Mouse (Mus musculus): ENCODE measurements around the gene Xab2. TPM values are rescaled to one million over a fixed set of nuclear protein-coding genes. Genes with fewer than 3 reads are reported as not detected.
A peak's percentile ranks its signal among the peaks of the same experiment; 100 is the strongest.

The Xab2 gene
- polyA plus RNA-seq, 1 experiment from 2014 or later, result 25.7 TPM

GRCm38 (mm10) chr8:3652845-3653244 is 31.7 kb upstream of the Xab2 start:
- Histone ChIP-seq H3K9me3 (replicated peaks; ENCODE audit: control insufficient read depth, low read length) (no peaks in the 10 kb centered on the region), H3K9ac (ENCODE audit: low read depth, low read length) (no peak overlapping the region), H3K36me3 (ENCODE audit: control insufficient read depth, insufficient read depth) (no peaks in the 10 kb centered on the region), H3K4me1 (ENCODE audit: control insufficient read depth, low read depth, low read length) (no peaks in the 10 kb centered on the region), H3K4me3 (ENCODE audit: low read depth, low read length) (no peak overlapping the region), H3K4me2 (ENCODE audit: low read depth, low read length) (no peak overlapping the region), H3K27ac (ENCODE audit: low read length) (no peak overlapping the region), H3K27me3 (ENCODE audit: control insufficient read depth, insufficient read depth, low read depth, low read length) (no peaks in the 10 kb centered on the region)
- WGBS (ENCODE audit: insufficient replicate concordance), result 29% methylated on average over 3 of the region's 3 CpGs
- ATAC-seq (ENCODE audit: low read depth), result no peak

GRCm38 (mm10) chr8:3648990-3649389 is 27.9 kb upstream of the Xab2 start:
- Histone ChIP-seq H3K27ac (ENCODE audit: low read length) (no peak overlapping the region), H3K9ac (ENCODE audit: low read depth, low read length) (no peak overlapping the region), H3K36me3 (ENCODE audit: control insufficient read depth, insufficient read depth) (no peaks in the 10 kb centered on the region), H3K4me1 (ENCODE audit: control insufficient read depth, low read depth, low read length) (no peaks in the 10 kb centered on the region; the same call in 1 of the 2 replicates), H3K27me3 (ENCODE audit: control insufficient read depth, insufficient read depth, low read depth, low read length) (no peaks in the 10 kb centered on the region), H3K9me3 (replicated peaks; ENCODE audit: control insufficient read depth, low read length) (no peaks in the 10 kb centered on the region), H3K4me3 (ENCODE audit: low read depth, low read length) (no peak overlapping the region), H3K4me2 (ENCODE audit: low read depth, low read length) (peak overlapping the region; percentile 10; the same call in 1 of the 2 replicates)
- WGBS (ENCODE audit: insufficient replicate concordance), result 33% methylated on average over 1 of the region's 1 CpGs
- ATAC-seq (ENCODE audit: low read depth), result no peak

GRCm38 (mm10) chr8:3648268-3648667 is 27.2 kb upstream of the Xab2 start:
- Histone ChIP-seq H3K9me3 (replicated peaks; ENCODE audit: control insufficient read depth, low read length) (no peaks in the 10 kb centered on the region), H3K4me1 (ENCODE audit: control insufficient read depth, low read depth, low read length) (no peaks in the 10 kb centered on the region; the same call in 1 of the 2 replicates), H3K4me2 (ENCODE audit: low read depth, low read length) (no peak overlapping the region), H3K27me3 (ENCODE audit: control insufficient read depth, insufficient read depth, low read depth, low read length) (no peaks in the 10 kb centered on the region), H3K9ac (ENCODE audit: low read depth, low read length) (no peak overlapping the region), H3K27ac (ENCODE audit: low read length) (peak overlapping the region; percentile 37; the same call in 1 of the 2 replicates), H3K4me3 (ENCODE audit: low read depth, low read length) (no peak overlapping the region), H3K36me3 (ENCODE audit: control insufficient read depth, insufficient read depth) (no peaks in the 10 kb centered on the region)
- WGBS (ENCODE audit: insufficient replicate concordance), result 26% methylated on average over 2 of the region's 2 CpGs
- ATAC-seq (ENCODE audit: low read depth), result no peak

- WGBS (ENCODE audit: insufficient replicate concordance), result 51% methylated on average over 4 of the region's 4 CpGs
- Histone ChIP-seq H3K9ac (ENCODE audit: low read depth, low read length) (no peak overlapping the region), H3K27ac (ENCODE audit: low read length) (peak overlapping the region; percentile 37; the same call in 1 of the 2 replicates), H3K4me3 (ENCODE audit: low read depth, low read length) (no peak overlapping the region), H3K4me2 (ENCODE audit: low read depth, low read length) (no peak overlapping the region), H3K4me1 (ENCODE audit: control insufficient read depth, low read depth, low read length) (no peaks in the 10 kb centered on the region; the same call in 1 of the 2 replicates), H3K36me3 (ENCODE audit: control insufficient read depth, insufficient read depth) (no peaks in the 10 kb centered on the region), H3K9me3 (replicated peaks; ENCODE audit: control insufficient read depth, low read length) (no peaks in the 10 kb centered on the region), H3K27me3 (ENCODE audit: control insufficient read depth, insufficient read depth, low read depth, low read length) (no peaks in the 10 kb centered on the region)
- no peak for ATAC-seq (ENCODE audit: low read depth)
Observed at GRCm38 (mm10) chr8:3647561-3647960, 26.4 kb upstream of the Xab2 start.

- Histone ChIP-seq H3K9ac (ENCODE audit: low read depth, low read length) (no peak overlapping the region), H3K27me3 (ENCODE audit: control insufficient read depth, insufficient read depth, low read depth, low read length) (no peaks in the 10 kb centered on the region), H3K9me3 (replicated peaks; ENCODE audit: control insufficient read depth, low read length) (no peaks in the 10 kb centered on the region), H3K4me1 (ENCODE audit: control insufficient read depth, low read depth, low read length) (no peaks in the 10 kb centered on the region; the same call in 1 of the 2 replicates), H3K4me2 (ENCODE audit: low read depth, low read length) (no peak overlapping the region), H3K36me3 (ENCODE audit: control insufficient read depth, insufficient read depth) (no peaks in the 10 kb centered on the region), H3K4me3 (ENCODE audit: low read depth, low read length) (no peak overlapping the region), H3K27ac (ENCODE audit: low read length) (no peak overlapping the region)
- no peak for ATAC-seq (ENCODE audit: low read depth)
- 61% methylated on average over 6 of the region's 6 CpGs for WGBS (ENCODE audit: insufficient replicate concordance)
Observed at GRCm38 (mm10) chr8:3646824-3647531, 25.9 kb upstream of the Xab2 start.

GRCm38 (mm10) chr8:3645804-3646203 is 24.7 kb upstream of the Xab2 start:
- no peak overlapping the region for H3K27ac ChIP-seq (ENCODE audit: low read length)
- H3K9me3 ChIP-seq (replicated peaks; ENCODE audit: control insufficient read depth, low read length), result no peaks in the 10 kb centered on the region
- H3K9ac ChIP-seq (ENCODE audit: low read depth, low read length), result no peak overlapping the region
- peak; percentile 83 for ATAC-seq (ENCODE audit: low read depth)
- no peak overlapping the region for H3K4me2 ChIP-seq (ENCODE audit: low read depth, low read length)
- H3K4me1 ChIP-seq (ENCODE audit: control insufficient read depth, low read depth, low read length), result no peaks in the 10 kb centered on the region; the same call in 1 of the 2 replicates
- H3K36me3 ChIP-seq (ENCODE audit: control insufficient read depth, insufficient read depth), result 0 out of 2 replicates have a peak, but pooled peaks cover 6% of the 10 kb centered on the region
- H3K27me3 ChIP-seq (ENCODE audit: control insufficient read depth, insufficient read depth, low read depth, low read length), result no peaks in the 10 kb centered on the region
- no peak overlapping the region for H3K4me3 ChIP-seq (ENCODE audit: low read depth, low read length)
- 14% methylated on average over 5 of the region's 5 CpGs for WGBS (ENCODE audit: insufficient replicate concordance)

- ATAC-seq (ENCODE audit: low read depth), result peak; percentile 58
- H3K4me3 ChIP-seq (ENCODE audit: low read depth, low read length), result peak overlapping the region; percentile 84
- no peaks in the 10 kb centered on the region for H3K9me3 ChIP-seq (replicated peaks; ENCODE audit: control insufficient read depth, low read length)
- H3K36me3 ChIP-seq (ENCODE audit: control insufficient read depth, insufficient read depth), result peaks cover 15% of the 10 kb centered on the region
- no peaks in the 10 kb centered on the region; the same call in none of the 2 replicates for H3K27me3 ChIP-seq (ENCODE audit: control insufficient read depth, insufficient read depth, low read depth, low read length)
- H3K27ac ChIP-seq (ENCODE audit: low read length), result peak overlapping the region; percentile 16; the same call in 1 of the 2 replicates
- WGBS (ENCODE audit: insufficient replicate concordance), result 5% methylated on average over 8 of the region's 8 CpGs
- peak overlapping the region; percentile 85 for H3K9ac ChIP-seq (ENCODE audit: low read depth, low read length)
- H3K4me1 ChIP-seq (ENCODE audit: control insufficient read depth, low read depth, low read length), result peaks cover 13% of the 10 kb centered on the region
- peak overlapping the region; percentile 82 for H3K4me2 ChIP-seq (ENCODE audit: low read depth, low read length)
Observed at GRCm38 (mm10) chr8:3631478-3631875, 10.4 kb upstream of the Xab2 start.

GRCm38 (mm10) chr8:3630647-3631477 is 9.7 kb upstream of the Xab2 start, which contains the start of gene Stxbp2:
Gene Stxbp2, plus strand, starts transcription at chr8:3630955.
- Histone ChIP-seq H3K27ac (ENCODE audit: low read length) (peak within 1 kb of the TSS; percentile 16; the same call in 1 of the 2 replicates), H3K4me2 (ENCODE audit: low read depth, low read length) (peak within 1 kb of the TSS; percentile 82), H3K4me3 (ENCODE audit: low read depth, low read length) (peak within 1 kb of the TSS; percentile 84), H3K27me3 (ENCODE audit: control insufficient read depth, insufficient read depth, low read depth, low read length) (no peaks in the 10 kb centered on the region; the same call in none of the 2 replicates), H3K9me3 (replicated peaks; ENCODE audit: control insufficient read depth, low read length) (no peaks in the 10 kb centered on the region), H3K9ac (ENCODE audit: low read depth, low read length) (peak within 1 kb of the TSS; percentile 85), H3K4me1 (ENCODE audit: control insufficient read depth, low read depth, low read length) (peaks cover 13% of the 10 kb centered on the region), H3K36me3 (ENCODE audit: control insufficient read depth, insufficient read depth) (peaks cover 11% of the 10 kb centered on the region)
- 4% methylated on average over 47 of the region's 47 CpGs for WGBS (ENCODE audit: insufficient replicate concordance)
- ATAC-seq (ENCODE audit: low read depth), result peak; percentile 93

All from liver, embryonic 16.5 days (tissue).